Mouse (Mus musculus): Measurements from ENCODE around the gene Parp9. TPM values are rescaled to one million over a fixed set of nuclear protein-coding genes. Genes with fewer than 3 reads are reported as not detected.

Gene Parp9
- polyA plus RNA-seq, 1 experiment from 2014 or later: 3.2 TPM

GRCm38 (mm10) chr16:35918721-35919543, 19.3 kb upstream of the Parp9 start:
- Histone ChIP-seq H3K27ac (replicated peaks; ENCODE audit: low read depth, low read length) (no peak overlapping the region), H3K9me3 (replicated peaks; ENCODE audit: control insufficient read depth, low read length) (no peaks in the 10 kb centered on the region)
- ATAC-seq (replicated peaks; ENCODE audit: insufficient number of reproducible peaks, low FRiP score, low TSS enrichment, low read depth): no peak

GRCm38 (mm10) chr16:35921676-35922235, 16.5 kb upstream of the Parp9 start:
- Histone ChIP-seq H3K27me3 (ENCODE audit: control insufficient read depth, insufficient read depth, low read length) (no peaks in the 10 kb centered on the region), H3K4me1 (ENCODE audit: control insufficient read depth, insufficient read depth, low read length) (no peaks in the 10 kb centered on the region), H3K9ac (replicated peaks; ENCODE audit: low read length) (no peak overlapping the region), H3K9me3 (replicated peaks; ENCODE audit: control insufficient read depth, low read length) (no peaks in the 10 kb centered on the region), H3K36me3 (replicated peaks; ENCODE audit: control insufficient read depth, insufficient read depth, low read depth, low read length) (no peaks in the 10 kb centered on the region), H3K4me2 (ENCODE audit: low read depth, low read length) (no peak overlapping the region), H3K27ac (replicated peaks; ENCODE audit: low read depth, low read length) (no peak overlapping the region), H3K4me3 (ENCODE audit: low read depth, low read length) (no peak overlapping the region)
- WGBS: 89% methylated on average over 2 of the region's 2 CpGs
- DNase-seq (ENCODE audit: low spot score): no peak
- ATAC-seq (replicated peaks; ENCODE audit: insufficient number of reproducible peaks, low FRiP score, low TSS enrichment, low read depth): no peak

More at GRCm38 (mm10) chr16:35918721-35919543, 19.3 kb upstream of the Parp9 start:
- no peak for DNase-seq (ENCODE audit: low spot score)
- H3K4me2 ChIP-seq (ENCODE audit: low read depth, low read length): no peak overlapping the region
- no peaks in the 10 kb centered on the region for H3K4me1 ChIP-seq (ENCODE audit: control insufficient read depth, insufficient read depth, low read length)
- H3K27me3 ChIP-seq (ENCODE audit: control insufficient read depth, insufficient read depth, low read length): no peaks in the 10 kb centered on the region
- H3K9ac ChIP-seq (replicated peaks; ENCODE audit: low read length): no peak overlapping the region
- H3K36me3 ChIP-seq (replicated peaks; ENCODE audit: control insufficient read depth, insufficient read depth, low read depth, low read length): no peaks in the 10 kb centered on the region
- WGBS: 92% methylated on average over 6 of the region's 6 CpGs
- no peak overlapping the region for H3K4me3 ChIP-seq (ENCODE audit: low read depth, low read length)

GRCm38 (mm10) chr16:35922301-35922895, 15.9 kb upstream of the Parp9 start:
- 68% methylated on average over 3 of the region's 3 CpGs for WGBS
- no peak overlapping the region for H3K4me2 ChIP-seq (ENCODE audit: low read depth, low read length)
- H3K27me3 ChIP-seq (ENCODE audit: control insufficient read depth, insufficient read depth, low read length): no peaks in the 10 kb centered on the region
- H3K9me3 ChIP-seq (replicated peaks; ENCODE audit: control insufficient read depth, low read length): no peaks in the 10 kb centered on the region
- ATAC-seq (replicated peaks; ENCODE audit: insufficient number of reproducible peaks, low FRiP score, low TSS enrichment, low read depth): no peak
- H3K9ac ChIP-seq (replicated peaks; ENCODE audit: low read length): no peak overlapping the region
- no peaks in the 10 kb centered on the region for H3K4me1 ChIP-seq (ENCODE audit: control insufficient read depth, insufficient read depth, low read length)
- DNase-seq (ENCODE audit: low spot score): no peak
- no peaks in the 10 kb centered on the region for H3K36me3 ChIP-seq (replicated peaks; ENCODE audit: control insufficient read depth, insufficient read depth, low read depth, low read length)
- no peak overlapping the region for H3K27ac ChIP-seq (replicated peaks; ENCODE audit: low read depth, low read length)
- no peak overlapping the region for H3K4me3 ChIP-seq (ENCODE audit: low read depth, low read length)

GRCm38 (mm10) chr16:35923546-35924198, 14.6 kb upstream of the Parp9 start:
- Histone ChIP-seq H3K9me3 (replicated peaks; ENCODE audit: control insufficient read depth, low read length) (no peaks in the 10 kb centered on the region), H3K27me3 (ENCODE audit: control insufficient read depth, insufficient read depth, low read length) (no peaks in the 10 kb centered on the region), H3K9ac (replicated peaks; ENCODE audit: low read length) (no peak overlapping the region), H3K4me2 (ENCODE audit: low read depth, low read length) (no peak overlapping the region), H3K27ac (replicated peaks; ENCODE audit: low read depth, low read length) (no peak overlapping the region), H3K36me3 (replicated peaks; ENCODE audit: control insufficient read depth, insufficient read depth, low read depth, low read length) (no peaks in the 10 kb centered on the region), H3K4me1 (ENCODE audit: control insufficient read depth, insufficient read depth, low read length) (no peaks in the 10 kb centered on the region), H3K4me3 (ENCODE audit: low read depth, low read length) (no peak overlapping the region)
- 85% methylated on average over 7 of the region's 7 CpGs for WGBS
- no peak for ATAC-seq (replicated peaks; ENCODE audit: insufficient number of reproducible peaks, low FRiP score, low TSS enrichment, low read depth)
- DNase-seq (ENCODE audit: low spot score): no peak

- no peak for DNase-seq (ENCODE audit: low spot score)
- no peak for ATAC-seq (replicated peaks; ENCODE audit: insufficient number of reproducible peaks, low FRiP score, low TSS enrichment, low read depth)
- WGBS: 91% methylated on average over 5 of the region's 5 CpGs
Measured at GRCm38 (mm10) chr16:35924341-35924740, 13.9 kb upstream of the Parp9 start.

GRCm38 (mm10) chr16:35932179-35933055, 5.9 kb upstream of the Parp9 start:
- DNase-seq (ENCODE audit: low spot score): no peak
- ATAC-seq (replicated peaks; ENCODE audit: insufficient number of reproducible peaks, low FRiP score, low TSS enrichment, low read depth): no peak
- H3K9me3 ChIP-seq (replicated peaks; ENCODE audit: control insufficient read depth, low read length): no peaks in the 10 kb centered on the region
- H3K27me3 ChIP-seq (ENCODE audit: control insufficient read depth, insufficient read depth, low read length): no peaks in the 10 kb centered on the region
- H3K27ac ChIP-seq (replicated peaks; ENCODE audit: low read depth, low read length): no peak overlapping the region
- H3K36me3 ChIP-seq (replicated peaks; ENCODE audit: control insufficient read depth, insufficient read depth, low read depth, low read length): no peaks in the 10 kb centered on the region
- no peak overlapping the region for H3K4me3 ChIP-seq (ENCODE audit: low read depth, low read length)
- H3K4me2 ChIP-seq (ENCODE audit: low read depth, low read length): no peak overlapping the region
- 85% methylated on average over 19 of the region's 19 CpGs for WGBS
- H3K4me1 ChIP-seq (ENCODE audit: control insufficient read depth, insufficient read depth, low read length): no peaks in the 10 kb centered on the region
- no peak overlapping the region for H3K9ac ChIP-seq (replicated peaks; ENCODE audit: low read length)

More at GRCm38 (mm10) chr16:35924341-35924740, 13.9 kb upstream of the Parp9 start:
- Histone ChIP-seq H3K4me3 (ENCODE audit: low read depth, low read length) (no peak overlapping the region), H3K27me3 (ENCODE audit: control insufficient read depth, insufficient read depth, low read length) (no peaks in the 10 kb centered on the region), H3K27ac (replicated peaks; ENCODE audit: low read depth, low read length) (no peak overlapping the region), H3K9me3 (replicated peaks; ENCODE audit: control insufficient read depth, low read length) (no peaks in the 10 kb centered on the region), H3K4me1 (ENCODE audit: control insufficient read depth, insufficient read depth, low read length) (no peaks in the 10 kb centered on the region), H3K4me2 (ENCODE audit: low read depth, low read length) (no peak overlapping the region), H3K36me3 (replicated peaks; ENCODE audit: control insufficient read depth, insufficient read depth, low read depth, low read length) (no peaks in the 10 kb centered on the region), H3K9ac (replicated peaks; ENCODE audit: low read length) (no peak overlapping the region)

GRCm38 (mm10) chr16:35933181-35933580, 5.1 kb upstream of the Parp9 start:
- Histone ChIP-seq H3K36me3 (replicated peaks; ENCODE audit: control insufficient read depth, insufficient read depth, low read depth, low read length) (no peaks in the 10 kb centered on the region), H3K4me1 (ENCODE audit: control insufficient read depth, insufficient read depth, low read length) (no peaks in the 10 kb centered on the region), H3K9me3 (replicated peaks; ENCODE audit: control insufficient read depth, low read length) (no peaks in the 10 kb centered on the region), H3K4me3 (ENCODE audit: low read depth, low read length) (no peak overlapping the region), H3K27ac (replicated peaks; ENCODE audit: low read depth, low read length) (no peak overlapping the region), H3K9ac (replicated peaks; ENCODE audit: low read length) (no peak overlapping the region), H3K4me2 (ENCODE audit: low read depth, low read length) (no peak overlapping the region), H3K27me3 (ENCODE audit: control insufficient read depth, insufficient read depth, low read length) (no peaks in the 10 kb centered on the region)
- ATAC-seq (replicated peaks; ENCODE audit: insufficient number of reproducible peaks, low FRiP score, low TSS enrichment, low read depth) (no peak), DNase-seq (ENCODE audit: low spot score) (no peak)
- WGBS: 86% methylated on average over 10 of the region's 10 CpGs

Data from embryonic facial prominence, embryonic 11.5 days (tissue).